Mouse (Mus musculus): Measurements from ENCODE around the gene Rpusd3. TPM values are rescaled to one million over a fixed set of nuclear protein-coding genes. Genes with fewer than 3 reads are reported as not detected.
A peak's percentile ranks its signal among the peaks of the same experiment; 100 is the strongest.

Gene Rpusd3
- polyA plus RNA-seq, 1 experiment, result 11.7 TPM

GRCm38 (mm10) chr6:113457952-113458534 is 38.9 kb upstream of the Rpusd3 start, which contains the start of gene Il17re:
Il17re (plus strand) TSS chr6:113458484.
- H3K4me2 ChIP-seq (ENCODE audit: low read depth), result no peak within 1 kb of the TSS

GRCm38 (mm10) chr6:113455007-113455406 is 35.9 kb upstream of the Rpusd3 start:
- Histone ChIP-seq H3K4me3 (no peak overlapping the region), H3K27me3 (ENCODE audit: control insufficient read depth, insufficient read depth, insufficient read length) (peaks cover 29% of the 10 kb centered on the region), H3ac (ENCODE audit: control insufficient read depth, insufficient read length) (no peak overlapping the region), H3K4me2 (ENCODE audit: low read depth) (no peak overlapping the region), H3K79me2 (ENCODE audit: control insufficient read depth, insufficient read depth) (no peaks in the 10 kb centered on the region), H3K36me3 (ENCODE audit: control insufficient read depth, insufficient read depth) (no peaks in the 10 kb centered on the region)
- TF ChIP-seq USF1 (IDR thresholded peaks at IDR 0.05; ENCODE audit: low read depth), result no peak
- no peak for TF ChIP-seq SRF (IDR thresholded peaks at IDR 0.05; ENCODE audit: control insufficient read depth, insufficient read length, low read depth)
- TF ChIP-seq CEBPB (IDR thresholded peaks at IDR 0.05; ENCODE audit: insufficient read depth, poor library complexity, severe bottlenecking), result no peak
- no peak for TF ChIP-seq MYOG (IDR thresholded peaks at IDR 0.05; ENCODE audit: control insufficient read depth in 1 of 3, insufficient read depth in 1 of 3, insufficient read length in 2 of 3, low read depth in 2 of 3)
- no peak for TF ChIP-seq POLR2A (IDR thresholded peaks at IDR 0.05; ENCODE audit: insufficient read length, low read depth)
- TF ChIP-seq TCF12 (IDR thresholded peaks at IDR 0.05; ENCODE audit: insufficient read depth, poor library complexity, severe bottlenecking), result no peak
- no peak for TF ChIP-seq MYOD1 (IDR thresholded peaks at IDR 0.05; ENCODE audit: control insufficient read depth in 1 of 3, insufficient read length in 2 of 3, low read depth in 2 of 3)
- no peak for TF ChIP-seq MAX (IDR thresholded peaks at IDR 0.05; ENCODE audit: low read depth)
- TF ChIP-seq E2F4 (IDR thresholded peaks at IDR 0.05; ENCODE audit: insufficient read depth), result no peak
- no peak for TF ChIP-seq REST (IDR thresholded peaks at IDR 0.05; ENCODE audit: insufficient read depth, insufficient read length)

More at GRCm38 (mm10) chr6:113457952-113458534, 38.9 kb upstream of the Rpusd3 start, which contains the start of gene Il17re:
- no peaks in the 10 kb centered on the region for H3K36me3 ChIP-seq (ENCODE audit: control insufficient read depth, insufficient read depth)
- H3ac ChIP-seq (ENCODE audit: control insufficient read depth, insufficient read length), result no peak within 1 kb of the TSS
- H3K27me3 ChIP-seq (ENCODE audit: control insufficient read depth, insufficient read depth, insufficient read length), result peaks cover 51% of the 10 kb centered on the region
- H3K4me3 ChIP-seq, result no peak within 1 kb of the TSS
- H3K79me2 ChIP-seq (ENCODE audit: control insufficient read depth, insufficient read depth), result no peaks in the 10 kb centered on the region
- TF ChIP-seq MYOD1 (IDR thresholded peaks at IDR 0.05; ENCODE audit: control insufficient read depth in 1 of 3, insufficient read length in 2 of 3, low read depth in 2 of 3) (no peak), POLR2A (IDR thresholded peaks at IDR 0.05; ENCODE audit: insufficient read length, low read depth) (no peak), POLR2AphosphoS2 (IDR thresholded peaks at IDR 0.05; ENCODE audit: insufficient read length, low read depth) (no peak), CEBPB (IDR thresholded peaks at IDR 0.05; ENCODE audit: insufficient read depth, poor library complexity, severe bottlenecking) (no peak), MYOG (IDR thresholded peaks at IDR 0.05; ENCODE audit: control insufficient read depth in 1 of 3, insufficient read depth in 1 of 3, insufficient read length in 2 of 3, low read depth in 2 of 3) (no peak), TCF12 (IDR thresholded peaks at IDR 0.05; ENCODE audit: insufficient read depth, poor library complexity, severe bottlenecking) (no peak), REST (IDR thresholded peaks at IDR 0.05; ENCODE audit: insufficient read depth, insufficient read length) (no peak), TCF3 (IDR thresholded peaks at IDR 0.05; ENCODE audit: insufficient read length, low read depth) (no peak), SRF (IDR thresholded peaks at IDR 0.05; ENCODE audit: control insufficient read depth, insufficient read length, low read depth) (no peak), USF1 (IDR thresholded peaks at IDR 0.05; ENCODE audit: low read depth) (no peak), MAX (IDR thresholded peaks at IDR 0.05; ENCODE audit: low read depth) (no peak), E2F4 (IDR thresholded peaks at IDR 0.05; ENCODE audit: insufficient read depth) (no peak)

- TF ChIP-seq POLR2A (IDR thresholded peaks at IDR 0.05; ENCODE audit: insufficient read length, low read depth) (no peak), POLR2AphosphoS2 (IDR thresholded peaks at IDR 0.05; ENCODE audit: insufficient read length, low read depth) (no peak), MYOD1 (IDR thresholded peaks at IDR 0.05; ENCODE audit: control insufficient read depth in 1 of 3, insufficient read length in 2 of 3, low read depth in 2 of 3) (no peak), REST (IDR thresholded peaks at IDR 0.05; ENCODE audit: insufficient read depth, insufficient read length) (no peak), MAX (IDR thresholded peaks at IDR 0.05; ENCODE audit: low read depth) (no peak), MYOG (IDR thresholded peaks at IDR 0.05; ENCODE audit: control insufficient read depth in 1 of 3, insufficient read depth in 1 of 3, insufficient read length in 2 of 3, low read depth in 2 of 3) (no peak), CEBPB (IDR thresholded peaks at IDR 0.05; ENCODE audit: insufficient read depth, poor library complexity, severe bottlenecking) (no peak), E2F4 (IDR thresholded peaks at IDR 0.05; ENCODE audit: insufficient read depth) (no peak), TCF3 (IDR thresholded peaks at IDR 0.05; ENCODE audit: insufficient read length, low read depth) (no peak), TCF12 (IDR thresholded peaks at IDR 0.05; ENCODE audit: insufficient read depth, poor library complexity, severe bottlenecking) (no peak), USF1 (IDR thresholded peaks at IDR 0.05; ENCODE audit: low read depth) (no peak), SRF (IDR thresholded peaks at IDR 0.05; ENCODE audit: control insufficient read depth, insufficient read length, low read depth) (no peak)
- H3K36me3 ChIP-seq (ENCODE audit: control insufficient read depth, insufficient read depth), result peaks cover 12% of the 10 kb centered on the region
- H3K27me3 ChIP-seq (ENCODE audit: control insufficient read depth, insufficient read depth, insufficient read length), result peaks cover under 1% of the 10 kb centered on the region
- H3K4me3 ChIP-seq, result no peak overlapping the region
- H3K79me2 ChIP-seq (ENCODE audit: control insufficient read depth, insufficient read depth), result no peaks in the 10 kb centered on the region
- H3K4me2 ChIP-seq (ENCODE audit: low read depth), result peak overlapping the region; percentile 30
- no peak overlapping the region for H3ac ChIP-seq (ENCODE audit: control insufficient read depth, insufficient read length)
Observed at GRCm38 (mm10) chr6:113451839-113452238, 32.7 kb upstream of the Rpusd3 start.

- Histone ChIP-seq H3K4me2 (ENCODE audit: low read depth) (no peak overlapping the region), H3K27me3 (ENCODE audit: control insufficient read depth, insufficient read depth, insufficient read length) (no peaks in the 10 kb centered on the region), H3K36me3 (ENCODE audit: control insufficient read depth, insufficient read depth) (peaks cover 18% of the 10 kb centered on the region), H3K4me3 (no peak overlapping the region), H3K79me2 (ENCODE audit: control insufficient read depth, insufficient read depth) (peaks cover 17% of the 10 kb centered on the region), H3ac (ENCODE audit: control insufficient read depth, insufficient read length) (no peak overlapping the region)
- TF ChIP-seq TCF12 (IDR thresholded peaks at IDR 0.05; ENCODE audit: insufficient read depth, poor library complexity, severe bottlenecking) (no peak), TCF3 (IDR thresholded peaks at IDR 0.05; ENCODE audit: insufficient read length, low read depth) (no peak), POLR2AphosphoS2 (IDR thresholded peaks at IDR 0.05; ENCODE audit: insufficient read length, low read depth) (no peak), MYOD1 (IDR thresholded peaks at IDR 0.05; ENCODE audit: control insufficient read depth in 1 of 3, insufficient read length in 2 of 3, low read depth in 2 of 3) (no peak), E2F4 (IDR thresholded peaks at IDR 0.05; ENCODE audit: insufficient read depth) (no peak), CEBPB (IDR thresholded peaks at IDR 0.05; ENCODE audit: insufficient read depth, poor library complexity, severe bottlenecking) (no peak), MAX (IDR thresholded peaks at IDR 0.05; ENCODE audit: low read depth) (no peak), REST (IDR thresholded peaks at IDR 0.05; ENCODE audit: insufficient read depth, insufficient read length) (no peak), POLR2A (IDR thresholded peaks at IDR 0.05; ENCODE audit: insufficient read length, low read depth) (no peak), USF1 (IDR thresholded peaks at IDR 0.05; ENCODE audit: low read depth) (no peak), MYOG (IDR thresholded peaks at IDR 0.05; ENCODE audit: control insufficient read depth in 1 of 3, insufficient read depth in 1 of 3, insufficient read length in 2 of 3, low read depth in 2 of 3) (no peak), SRF (IDR thresholded peaks at IDR 0.05; ENCODE audit: control insufficient read depth, insufficient read length, low read depth) (no peak)
Observed at GRCm38 (mm10) chr6:113447639-113448038, 28.5 kb upstream of the Rpusd3 start.

All from myocyte (in vitro differentiated cells).